Mouse (Mus musculus): Measurements from ENCODE around the gene Fbxo2. TPM values are rescaled to one million over a fixed set of nuclear protein-coding genes. Genes with fewer than 3 reads are reported as not detected.
"Not testable (repeated sequence)": the region's sequence is repeated elsewhere in the genome, so short reads cannot be mapped to it uniquely, and the experiment has no call there.

The Fbxo2 gene
- polyA plus RNA-seq (2016; fragmentation: Nextera tagmentation; extraction: Ambion mirVana): 1.2 and 1.5 TPM in 2 replicates

- H3K27me3 ChIP-seq: peaks cover 55% of the 10 kb centered on the region
- peak; percentile 75; the same call in 1 of the 2 replicates for ATAC-seq (ENCODE audit: low FRiP score)
- H3K4me2 ChIP-seq: peak within 1 kb of the TSS; percentile 91
- H3K4me3 ChIP-seq (replicated peaks): peak within 1 kb of the TSS; percentile 58
- peak within 1 kb of the TSS; percentile 85 for H3K27ac ChIP-seq
- no peaks in the 10 kb centered on the region for H3K9me3 ChIP-seq
- H3K36me3 ChIP-seq (replicated peaks): peaks cover 27% of the 10 kb centered on the region
- 1% methylated on average over 43 of the region's 43 CpGs for WGBS
- peak within 1 kb of the TSS; percentile 71 for H3K9ac ChIP-seq
- peaks cover 53% of the 10 kb centered on the region for H3K4me1 ChIP-seq
Observed at GRCm38 (mm10) chr4:148160436-148161390, at the start of gene Fbxo2, which contains the start of gene Fbxo44. TSS of gene Fbxo2 (plus strand) at chr4:148160621. TSS of gene Fbxo44 (minus strand) at chr4:148160482.

- 88% methylated on average over 12 of the region's 12 CpGs for WGBS
Observed at GRCm38 (mm10) chr4:148112519-148112918, 47.9 kb upstream of the Fbxo2 start.

GRCm38 (mm10) chr4:148114758-148115391 is 45.5 kb upstream of the Fbxo2 start:
- Histone ChIP-seq H3K9me3 (no peaks in the 10 kb centered on the region; the same call in 1 of the 2 replicates), H3K4me3 (replicated peaks) (no peak overlapping the region), H3K4me1 (peaks cover 11% of the 10 kb centered on the region), H3K27ac (peak overlapping the region; percentile 69; the same call in 1 of the 2 replicates), H3K27me3 (0 out of 2 replicates have a peak, but pooled peaks cover 8% of the 10 kb centered on the region), H3K4me2 (peak overlapping the region; percentile 34), H3K36me3 (replicated peaks) (peaks cover 4% of the 10 kb centered on the region; the same call in 1 of the 2 replicates), H3K9ac (peak overlapping the region; percentile 36; the same call in 1 of the 2 replicates)
- peak; percentile 80 for ATAC-seq (ENCODE audit: low FRiP score)
- WGBS: 3% methylated on average over 15 of the region's 15 CpGs

More at GRCm38 (mm10) chr4:148112519-148112918, 47.9 kb upstream of the Fbxo2 start:
- no peak for ATAC-seq (ENCODE audit: low FRiP score)
- Histone ChIP-seq H3K36me3 (replicated peaks) (peaks cover 6% of the 10 kb centered on the region), H3K4me1 (peaks cover 11% of the 10 kb centered on the region), H3K27ac (no peak overlapping the region), H3K4me3 (replicated peaks) (no peak overlapping the region), H3K4me2 (no peak overlapping the region), H3K9ac (no peak overlapping the region), H3K9me3 (no peaks in the 10 kb centered on the region; the same call in 1 of the 2 replicates), H3K27me3 (0 out of 2 replicates have a peak, but pooled peaks cover 8% of the 10 kb centered on the region)

- Histone ChIP-seq H3K27ac (no peak overlapping the region), H3K4me3 (replicated peaks) (no peak overlapping the region), H3K4me1 (peaks cover 11% of the 10 kb centered on the region), H3K9ac (peak overlapping the region; percentile 36; the same call in 1 of the 2 replicates), H3K4me2 (peak overlapping the region; percentile 34; the same call in 1 of the 2 replicates), H3K27me3 (0 out of 2 replicates have a peak, but pooled peaks cover 8% of the 10 kb centered on the region), H3K36me3 (replicated peaks) (0 out of 2 replicates have a peak, but pooled peaks cover 4% of the 10 kb centered on the region), H3K9me3 (no peaks in the 10 kb centered on the region; the same call in 1 of the 2 replicates)
- WGBS: 6% methylated on average over 15 of the region's 15 CpGs
- ATAC-seq (ENCODE audit: low FRiP score): peak; percentile 36; the same call in 1 of the 2 replicates
Observed at GRCm38 (mm10) chr4:148115467-148115866, 45.0 kb upstream of the Fbxo2 start.

- Histone ChIP-seq H3K4me3 (replicated peaks) (no peak overlapping the region), H3K9ac (no peak overlapping the region), H3K9me3 (no peaks in the 10 kb centered on the region; the same call in 1 of the 2 replicates), H3K27me3 (0 out of 2 replicates have a peak, but pooled peaks cover 8% of the 10 kb centered on the region), H3K27ac (no peak overlapping the region), H3K4me2 (no peak overlapping the region), H3K36me3 (replicated peaks) (0 out of 2 replicates have a peak, but pooled peaks cover 4% of the 10 kb centered on the region), H3K4me1 (peaks cover 18% of the 10 kb centered on the region)
- no peak for ATAC-seq (ENCODE audit: low FRiP score)
- 77% methylated on average over 4 of the region's 4 CpGs for WGBS
Observed at GRCm38 (mm10) chr4:148116657-148117056, 43.8 kb upstream of the Fbxo2 start.

GRCm38 (mm10) chr4:148117392-148117791 is 43.0 kb upstream of the Fbxo2 start:
- Histone ChIP-seq H3K27me3 (0 out of 2 replicates have a peak, but pooled peaks cover 8% of the 10 kb centered on the region), H3K4me2 (no peak overlapping the region), H3K36me3 (replicated peaks) (0 out of 2 replicates have a peak, but pooled peaks cover 3% of the 10 kb centered on the region), H3K4me1 (peaks cover 25% of the 10 kb centered on the region), H3K27ac (no peak overlapping the region), H3K9ac (no peak overlapping the region), H3K4me3 (replicated peaks) (no peak overlapping the region), H3K9me3 (no peaks in the 10 kb centered on the region; the same call in 1 of the 2 replicates)
- no peak for ATAC-seq (ENCODE audit: low FRiP score)
- 74% methylated on average over 4 of the region's 4 CpGs for WGBS

- H3K4me3 ChIP-seq (replicated peaks); H3K27me3 ChIP-seq; H3K9me3 ChIP-seq; ATAC-seq (ENCODE audit: low FRiP score); H3K36me3 ChIP-seq (replicated peaks); H3K9ac ChIP-seq; H3K27ac ChIP-seq; H3K4me2 ChIP-seq: not testable (repeated sequence)
- WGBS: 86% methylated on average over 9 of the region's 9 CpGs
- H3K4me1 ChIP-seq: peaks cover 38% of the 10 kb centered on the region
Observed at GRCm38 (mm10) chr4:148119578-148119977, 40.8 kb upstream of the Fbxo2 start.

- Histone ChIP-seq H3K27ac (peak overlapping the region; percentile 31; the same call in 1 of the 2 replicates), H3K27me3 (0 out of 2 replicates have a peak, but pooled peaks cover 4% of the 10 kb centered on the region), H3K36me3 (replicated peaks) (no peaks in the 10 kb centered on the region), H3K9me3 (no peaks in the 10 kb centered on the region; the same call in 1 of the 2 replicates), H3K4me1 (peaks cover 32% of the 10 kb centered on the region), H3K9ac (no peak overlapping the region), H3K4me3 (replicated peaks) (no peak overlapping the region), H3K4me2 (no peak overlapping the region)
- 83% methylated on average over 9 of the region's 9 CpGs for WGBS
- ATAC-seq (ENCODE audit: low FRiP score): no peak
Observed at GRCm38 (mm10) chr4:148120555-148120954, 39.9 kb upstream of the Fbxo2 start.

GRCm38 (mm10) chr4:148121362-148121761 is 39.1 kb upstream of the Fbxo2 start:
- H3K4me2 ChIP-seq: no peak overlapping the region
- H3K9me3 ChIP-seq: no peaks in the 10 kb centered on the region; the same call in 1 of the 2 replicates
- H3K27me3 ChIP-seq: no peaks in the 10 kb centered on the region
- peak overlapping the region; percentile 77 for H3K27ac ChIP-seq
- no peak overlapping the region for H3K9ac ChIP-seq
- H3K4me3 ChIP-seq (replicated peaks): no peak overlapping the region
- no peaks in the 10 kb centered on the region for H3K36me3 ChIP-seq (replicated peaks)
- no peak for ATAC-seq (ENCODE audit: low FRiP score)
- 82% methylated on average over 4 of the region's 4 CpGs for WGBS
- H3K4me1 ChIP-seq: peaks cover 29% of the 10 kb centered on the region

- Histone ChIP-seq H3K36me3 (replicated peaks) (no peaks in the 10 kb centered on the region), H3K4me1 (peaks cover 34% of the 10 kb centered on the region), H3K27me3 (no peaks in the 10 kb centered on the region), H3K9ac (peak overlapping the region; percentile 36), H3K27ac (peak overlapping the region; percentile 77), H3K4me3 (replicated peaks) (no peak overlapping the region), H3K4me2 (peak overlapping the region; percentile 30), H3K9me3 (no peaks in the 10 kb centered on the region)
- ATAC-seq (ENCODE audit: low FRiP score): peak; percentile 87
- WGBS: 9% methylated on average over 6 of the region's 6 CpGs
Observed at GRCm38 (mm10) chr4:148121982-148122693, 38.3 kb upstream of the Fbxo2 start.

GRCm38 (mm10) chr4:148122694-148123066 is 37.7 kb upstream of the Fbxo2 start:
- Histone ChIP-seq H3K27me3 (peaks cover 4% of the 10 kb centered on the region; the same call in 1 of the 2 replicates), H3K4me2 (peak overlapping the region; percentile 30), H3K4me3 (replicated peaks) (no peak overlapping the region), H3K27ac (peak overlapping the region; percentile 77), H3K36me3 (replicated peaks) (no peaks in the 10 kb centered on the region), H3K9me3 (no peaks in the 10 kb centered on the region), H3K9ac (peak overlapping the region; percentile 36; the same call in 1 of the 2 replicates), H3K4me1 (peaks cover 37% of the 10 kb centered on the region)
- WGBS: 58% methylated on average over 3 of the region's 3 CpGs
- ATAC-seq (ENCODE audit: low FRiP score): no peak

Measured in forebrain, embryonic 12.5 days (tissue).